Mouse (Mus musculus): ENCODE data around the gene Piezo1. TPM values are rescaled to one million over a fixed set of nuclear protein-coding genes. Genes with fewer than 3 reads are reported as not detected.
"Not testable (repeated sequence)": the region's sequence is repeated elsewhere in the genome, so short reads cannot be mapped to it uniquely, and the experiment has no call there.

The Piezo1 gene
- polyA plus RNA-seq, 1 experiment: 32.1 TPM

DNA sequence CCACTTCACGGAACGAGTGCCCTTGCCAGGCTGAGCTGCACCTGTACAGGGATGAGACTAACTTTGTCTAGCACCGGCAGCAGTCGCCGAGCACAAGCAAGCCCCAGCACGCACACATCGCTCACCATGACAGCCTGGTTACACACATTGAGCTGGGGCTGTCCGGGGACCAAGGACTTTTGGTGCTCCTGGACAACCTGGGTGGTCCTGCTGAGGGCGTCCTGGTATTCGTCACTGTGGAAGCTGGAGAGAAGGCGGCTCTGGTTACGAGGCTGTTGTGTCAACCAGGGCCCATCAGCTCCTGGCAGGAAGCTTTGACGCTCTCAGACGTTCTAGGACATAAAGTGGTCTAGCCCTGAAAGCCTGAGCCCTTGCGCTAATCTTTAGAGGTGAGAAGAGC, 29.8 kb upstream of the Piezo1 start:
- peaks cover 31% of the 10 kb centered on the region for H3K4me1 ChIP-seq (ENCODE audit: control insufficient read depth, insufficient read depth, low read length)
- no peak overlapping the region for H3K27ac ChIP-seq (ENCODE audit: insufficient read depth, low read depth, low read length)
- TF ChIP-seq CTCF (IDR thresholded peaks at IDR 0.05; ENCODE audit: low read depth, low read length) (no peak), POLR2A (IDR thresholded peaks at IDR 0.05; ENCODE audit: borderline replicate concordance, low read depth, low read length) (no peak)

DNA sequence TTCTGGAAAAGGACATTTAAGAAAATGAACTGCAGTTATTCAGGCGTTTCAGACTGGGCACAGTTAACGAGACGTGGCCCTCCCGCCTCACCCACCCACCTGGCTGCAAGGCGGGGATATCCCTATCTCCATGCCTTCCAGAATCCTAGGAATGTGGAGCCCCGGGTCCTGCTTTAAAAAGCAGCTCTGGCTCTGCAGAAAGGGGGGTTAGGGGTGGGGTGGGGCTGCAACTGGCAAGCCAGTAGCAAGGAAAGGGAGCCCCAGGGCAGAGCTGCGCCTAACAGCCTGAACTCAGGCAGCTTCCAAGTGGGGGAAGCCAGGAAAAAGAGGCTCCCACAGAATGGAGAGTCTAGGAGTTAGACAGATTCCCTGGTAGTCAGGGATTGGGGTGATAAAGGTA, 28.1 kb upstream of the Piezo1 start:
- peaks cover 23% of the 10 kb centered on the region for H3K4me1 ChIP-seq (ENCODE audit: control insufficient read depth, insufficient read depth, low read length)
- TF ChIP-seq POLR2A (IDR thresholded peaks at IDR 0.05; ENCODE audit: borderline replicate concordance, low read depth, low read length) (no peak), CTCF (IDR thresholded peaks at IDR 0.05; ENCODE audit: low read depth, low read length) (no peak)
- H3K27ac ChIP-seq (ENCODE audit: insufficient read depth, low read depth, low read length): no peak overlapping the region
- H3K4me3 ChIP-seq (ENCODE audit: insufficient read depth, low read length): no peak overlapping the region

More for the DNA sequence above, 29.8 kb upstream of the Piezo1 start:
- no peak overlapping the region for H3K4me3 ChIP-seq (ENCODE audit: insufficient read depth, low read length)

DNA sequence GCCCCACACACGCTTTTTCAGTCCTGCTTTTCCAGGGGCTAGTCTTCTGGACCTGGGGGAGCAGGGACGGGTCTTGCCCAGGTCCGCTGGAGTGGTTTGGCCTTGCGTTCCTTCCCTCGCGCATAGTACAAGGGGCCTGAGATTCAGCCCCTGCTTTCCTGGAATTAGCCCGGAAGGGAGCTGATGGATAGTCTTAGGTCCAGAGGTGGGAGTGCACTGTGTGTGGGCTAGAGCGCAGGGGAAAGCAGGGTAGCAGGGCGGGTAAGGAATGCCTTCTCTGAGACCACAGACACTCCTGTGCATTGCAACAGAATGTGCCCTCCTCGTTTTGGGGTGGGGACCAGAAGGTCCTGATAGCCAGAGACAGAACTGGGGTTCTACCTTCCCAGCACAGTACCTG, 26.0 kb upstream of the Piezo1 start:
- Histone ChIP-seq H3K4me1 (ENCODE audit: control insufficient read depth, insufficient read depth, low read length) (peaks cover 12% of the 10 kb centered on the region), H3K4me3 (ENCODE audit: insufficient read depth, low read length) (peak overlapping the region; percentile 73; the same call in 1 of the 2 replicates), H3K27ac (ENCODE audit: insufficient read depth, low read depth, low read length) (no peak overlapping the region)
- TF ChIP-seq POLR2A (IDR thresholded peaks at IDR 0.05; ENCODE audit: borderline replicate concordance, low read depth, low read length) (no peak), CTCF (IDR thresholded peaks at IDR 0.05; ENCODE audit: low read depth, low read length) (no peak)

DNA sequence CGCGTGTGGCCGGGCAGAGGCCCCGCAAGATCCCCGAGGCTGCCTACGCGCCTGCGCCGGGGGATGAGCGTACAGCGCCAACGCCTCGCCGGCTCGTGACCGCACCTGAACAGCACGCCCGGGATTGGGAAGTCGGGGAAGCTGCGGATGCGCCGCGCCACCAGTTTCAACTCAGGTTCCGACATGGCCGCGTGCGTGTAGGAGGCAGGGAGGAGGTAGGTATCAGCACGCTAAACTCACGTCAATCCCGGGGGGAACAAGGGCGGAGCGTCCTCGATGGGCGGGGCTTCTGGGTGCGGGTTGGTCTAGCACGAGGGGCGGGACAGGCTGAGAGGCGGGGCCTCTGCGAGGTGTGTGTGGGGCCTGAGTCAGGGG, 25.5 kb upstream of the Piezo1 start, which contains the start of gene Aprt:
Aprt (minus strand) TSS at position 262 of the 375 bp plus-strand sequence.
- Histone ChIP-seq H3K27ac (ENCODE audit: insufficient read depth, low read depth, low read length) (peak within 1 kb of the TSS; percentile 67), H3K4me1 (ENCODE audit: control insufficient read depth, insufficient read depth, low read length) (peaks cover 12% of the 10 kb centered on the region)

DNA sequence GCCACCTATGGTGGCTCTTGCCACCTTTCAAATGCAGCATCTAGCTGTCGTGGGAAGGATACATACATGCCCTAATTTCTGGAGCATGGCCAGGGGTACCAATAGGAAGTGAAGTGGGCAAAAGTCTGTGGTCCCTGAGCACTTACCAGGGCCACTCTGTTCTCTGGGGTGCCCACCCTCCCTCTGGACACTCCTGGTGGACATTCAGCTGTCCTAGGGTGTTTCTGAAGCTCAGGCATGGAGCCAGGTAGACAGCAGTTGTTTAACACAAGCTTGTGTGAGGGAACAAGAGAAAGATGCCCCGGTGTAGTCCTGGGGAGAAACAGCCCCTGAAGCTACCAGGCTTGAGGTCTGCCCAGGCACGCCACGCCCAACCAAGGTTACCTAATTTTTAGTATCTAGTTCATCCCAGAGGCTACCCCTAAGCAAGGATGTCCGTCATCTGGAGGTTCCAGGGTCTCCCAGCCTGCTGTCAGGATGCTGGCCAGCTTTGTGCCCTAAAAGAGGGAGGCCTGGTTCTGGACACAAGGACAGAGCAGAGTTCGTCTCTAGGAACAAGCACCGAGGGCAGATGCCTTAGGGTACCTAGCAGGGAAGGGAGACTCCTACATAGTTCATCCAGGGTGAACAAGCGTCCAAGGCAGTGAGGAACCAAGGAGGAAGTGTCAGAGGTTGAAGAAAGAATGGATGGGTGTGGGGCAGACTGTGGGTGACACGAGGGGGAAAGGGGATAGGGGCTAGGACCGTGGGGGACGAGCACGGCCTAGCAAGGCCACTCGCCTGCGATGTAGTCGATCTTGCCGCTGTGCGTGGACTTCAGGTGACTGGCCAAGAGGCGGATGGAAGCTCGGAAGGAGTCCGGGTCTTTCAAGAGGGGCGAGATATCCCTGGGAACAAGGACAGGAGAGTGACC, 24.9 kb upstream of the Piezo1 start:
- Histone ChIP-seq H3K27ac (ENCODE audit: insufficient read depth, low read depth, low read length) (peak overlapping the region; percentile 67), H3K4me1 (ENCODE audit: control insufficient read depth, insufficient read depth, low read length) (peaks cover 12% of the 10 kb centered on the region), H3K4me3 (ENCODE audit: insufficient read depth, low read length) (peak overlapping the region; percentile 73)
- TF ChIP-seq POLR2A (IDR thresholded peaks at IDR 0.05; ENCODE audit: borderline replicate concordance, low read depth, low read length): no peak
- TF ChIP-seq CTCF (IDR thresholded peaks at IDR 0.05; ENCODE audit: low read depth, low read length): no peak

More for the DNA sequence above, 25.5 kb upstream of the Piezo1 start, which contains the start of gene Aprt:
- TF ChIP-seq POLR2A (IDR thresholded peaks at IDR 0.05; ENCODE audit: borderline replicate concordance, low read depth, low read length) (no peak), CTCF (IDR thresholded peaks at IDR 0.05; ENCODE audit: low read depth, low read length) (no peak)
- peak within 1 kb of the TSS; percentile 73 for H3K4me3 ChIP-seq (ENCODE audit: insufficient read depth, low read length)

DNA sequence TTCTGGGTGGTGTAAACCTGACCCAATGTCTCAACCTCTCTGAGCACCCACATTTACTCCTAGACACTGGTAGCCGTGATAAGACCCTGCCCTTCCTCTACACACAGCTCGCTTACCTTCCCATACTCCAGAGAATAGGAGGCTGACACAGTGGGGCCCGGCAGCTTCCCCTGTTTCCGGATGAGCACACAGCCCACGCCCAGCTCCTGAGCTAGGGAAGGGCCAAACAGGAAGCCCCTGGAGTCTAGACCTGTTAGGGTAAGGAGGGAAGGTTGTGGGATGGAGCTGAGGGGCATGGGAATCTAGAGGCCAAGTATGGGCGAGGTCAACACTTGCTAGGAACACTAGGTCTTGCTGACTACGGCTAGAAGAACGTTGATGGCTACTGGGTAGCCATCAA, 24.2 kb upstream of the Piezo1 start:
- H3K4me3 ChIP-seq (ENCODE audit: insufficient read depth, low read length): peak overlapping the region; percentile 73

DNA sequence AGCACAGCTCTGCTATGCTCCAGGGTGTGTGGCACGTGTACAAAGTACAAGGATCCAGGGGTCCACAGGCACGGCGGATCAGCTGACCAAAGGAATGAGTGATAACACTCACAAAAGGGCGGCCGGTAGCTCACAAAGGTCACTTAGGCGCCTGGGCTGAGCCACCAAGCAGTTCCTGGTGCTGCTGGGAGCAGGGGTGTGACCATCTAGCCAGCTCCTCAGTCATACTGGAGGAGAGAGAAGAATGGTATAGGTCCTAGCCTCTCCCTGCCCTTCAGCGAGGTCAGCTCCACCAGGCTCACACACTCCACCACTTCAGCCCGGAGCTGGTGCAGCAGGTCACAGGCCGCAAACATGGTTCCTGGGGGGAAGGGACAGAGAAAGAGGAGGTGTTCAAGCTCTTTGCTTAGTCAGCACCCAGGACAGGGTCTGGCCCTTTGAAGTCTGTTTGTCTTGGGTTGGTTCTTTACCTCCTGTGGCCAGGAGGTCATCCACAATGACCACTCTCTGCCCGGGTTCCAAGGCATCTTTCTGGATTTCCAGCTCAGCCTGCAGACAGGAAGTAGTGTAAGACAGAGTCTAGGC, 23.6 kb upstream of the Piezo1 start:
- TF ChIP-seq POLR2A (IDR thresholded peaks at IDR 0.05; ENCODE audit: borderline replicate concordance, low read depth, low read length) (no peak), CTCF (IDR thresholded peaks at IDR 0.05; ENCODE audit: low read depth, low read length) (no peak)
- Histone ChIP-seq H3K27ac (ENCODE audit: insufficient read depth, low read depth, low read length) (peak overlapping the region; percentile 67), H3K4me1 (ENCODE audit: control insufficient read depth, insufficient read depth, low read length) (peaks cover 12% of the 10 kb centered on the region), H3K4me3 (ENCODE audit: insufficient read depth, low read length) (peak overlapping the region; percentile 73)

More for the DNA sequence above, 24.2 kb upstream of the Piezo1 start:
- H3K27ac ChIP-seq (ENCODE audit: insufficient read depth, low read depth, low read length): peak overlapping the region; percentile 67
- TF ChIP-seq POLR2A (IDR thresholded peaks at IDR 0.05; ENCODE audit: borderline replicate concordance, low read depth, low read length) (no peak), CTCF (IDR thresholded peaks at IDR 0.05; ENCODE audit: low read depth, low read length) (no peak)
- peaks cover 12% of the 10 kb centered on the region for H3K4me1 ChIP-seq (ENCODE audit: control insufficient read depth, insufficient read depth, low read length)

DNA sequence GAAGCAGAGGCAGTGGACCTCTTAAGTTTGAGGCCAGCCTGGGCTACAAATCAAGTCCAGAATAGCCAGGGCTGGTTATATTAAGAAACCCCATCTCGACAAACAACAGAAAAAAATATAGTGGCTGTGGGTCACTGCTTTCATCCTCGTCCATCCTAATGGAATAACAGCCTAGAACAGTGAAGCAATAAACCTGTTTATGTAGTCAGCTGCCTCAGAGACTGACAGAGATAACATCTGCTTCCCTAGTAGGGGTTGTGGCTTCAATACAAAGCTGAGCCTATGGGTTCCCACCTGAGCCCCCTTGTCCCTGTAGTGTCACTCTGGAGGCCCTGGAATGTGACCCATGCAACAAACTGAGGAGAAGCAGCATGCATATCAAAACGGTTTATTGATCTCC, 23.1 kb upstream of the Piezo1 start:
- no peak for TF ChIP-seq POLR2A (IDR thresholded peaks at IDR 0.05; ENCODE audit: borderline replicate concordance, low read depth, low read length)
- TF ChIP-seq CTCF (IDR thresholded peaks at IDR 0.05; ENCODE audit: low read depth, low read length): no peak
- no peak overlapping the region for H3K27ac ChIP-seq (ENCODE audit: insufficient read depth, low read depth, low read length)
- H3K4me1 ChIP-seq (ENCODE audit: control insufficient read depth, insufficient read depth, low read length): peaks cover 16% of the 10 kb centered on the region
- H3K4me3 ChIP-seq (ENCODE audit: insufficient read depth, low read length): no peak overlapping the region

DNA sequence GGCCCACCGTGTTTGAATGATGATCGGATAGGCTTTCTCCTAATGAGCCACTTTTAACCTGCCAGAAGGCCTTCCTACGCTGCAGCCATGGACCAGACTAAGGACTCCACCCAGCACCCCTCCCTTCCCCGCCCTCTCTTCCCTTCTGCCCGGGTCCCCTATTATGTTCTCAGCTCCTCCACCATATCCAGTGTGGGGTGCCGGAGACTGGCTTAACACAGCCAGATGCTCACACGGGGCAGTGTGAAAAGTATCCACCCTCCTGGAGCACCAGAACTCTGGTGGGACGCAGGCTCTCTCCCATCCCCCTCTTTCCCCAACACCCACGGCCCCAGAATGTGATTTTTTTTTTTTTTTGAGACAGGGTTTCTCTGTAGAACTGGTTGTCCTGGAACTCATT, 22.4 kb upstream of the Piezo1 start:
- Histone ChIP-seq H3K27ac (ENCODE audit: insufficient read depth, low read depth, low read length) (no peak overlapping the region), H3K4me1 (ENCODE audit: control insufficient read depth, insufficient read depth, low read length) (peaks cover 18% of the 10 kb centered on the region), H3K4me3 (ENCODE audit: insufficient read depth, low read length) (no peak overlapping the region)
- no peak for TF ChIP-seq POLR2A (IDR thresholded peaks at IDR 0.05; ENCODE audit: borderline replicate concordance, low read depth, low read length)
- no peak for TF ChIP-seq CTCF (IDR thresholded peaks at IDR 0.05; ENCODE audit: low read depth, low read length)

DNA sequence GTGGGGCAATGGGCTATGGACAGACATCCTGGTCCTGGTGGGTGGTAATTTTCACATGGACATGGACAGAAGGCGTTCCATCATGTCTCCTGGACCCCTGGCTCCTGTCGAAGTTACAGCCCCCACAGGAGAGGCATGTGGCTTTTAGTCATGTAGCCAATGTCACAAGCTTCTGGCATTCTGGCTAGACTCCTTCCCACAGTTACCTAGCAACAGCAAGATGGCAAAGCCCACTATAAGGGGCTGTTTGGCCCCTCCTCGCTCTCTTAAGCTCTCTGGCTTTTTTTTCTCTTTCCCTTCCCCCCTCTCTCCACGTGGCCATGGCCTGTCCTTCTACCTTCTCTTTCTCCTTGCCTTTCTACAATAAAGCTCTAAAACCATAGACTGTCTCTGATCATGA, 22.0 kb upstream of the Piezo1 start:
- peaks cover 18% of the 10 kb centered on the region for H3K4me1 ChIP-seq (ENCODE audit: control insufficient read depth, insufficient read depth, low read length)
- H3K4me3 ChIP-seq (ENCODE audit: insufficient read depth, low read length): not testable (repeated sequence)

More for the DNA sequence above, 22.0 kb upstream of the Piezo1 start:
- H3K27ac ChIP-seq (ENCODE audit: insufficient read depth, low read depth, low read length): not testable (repeated sequence)

Measured in bone marrow macrophage, adult 2 months (primary cell).